Mouse (Mus musculus) liver, embryonic 12.5 days (tissue): ENCODE measurements around the gene Gtdc1. TPM values are rescaled to one million over a fixed set of nuclear protein-coding genes. Genes with fewer than 3 reads are reported as not detected.

Experiments
- ATAC-seq: fragments of 200-750 bp; cut with Nextera tagmentation; 2 replicates; pipeline ENCODE4 v1.8.0; 2017; ENCODE audit warnings: moderate number of reproducible peaks, mild to moderate bottlenecking, moderate library complexity
- H3K27ac ChIP-seq: fragments of 300-500 bp; sonication (generic); 2 replicates; pipeline ENCODE4 v1.5.1; 2016; ENCODE audit warnings: mild to moderate bottlenecking
- H3K27me3 ChIP-seq: fragments of 300-500 bp; sonication (generic); replicated peaks from 2 replicates; pipeline ENCODE4 v1.6.1; 2016; ENCODE audit warnings: mild to moderate bottlenecking, moderate library complexity
- H3K36me3 ChIP-seq: fragments of 300-500 bp; sonication (generic); 2 replicates; pipeline ENCODE4 v1.6.1; 2016; ENCODE audit warnings: mild to moderate bottlenecking, moderate library complexity
- H3K4me1 ChIP-seq: fragments of 300-500 bp; sonication (generic); 2 replicates; pipeline ENCODE4 v1.6.1; 2016
- H3K4me2 ChIP-seq: fragments of 300-500 bp; sonication (generic); 2 replicates; pipeline ENCODE4 v1.6.1; 2016; ENCODE audit warnings: mild to moderate bottlenecking, moderate library complexity
- H3K4me3 ChIP-seq: fragments of 300-500 bp; sonication (generic); 2 replicates; pipeline ENCODE4 v1.5.1; 2016; ENCODE audit warnings: mild to moderate bottlenecking, moderate library complexity
- H3K9ac ChIP-seq: fragments of 300-500 bp; sonication (generic); 2 replicates; pipeline ENCODE4 v1.6.1; 2016; ENCODE audit warnings: mild to moderate bottlenecking, moderate library complexity
- H3K9me3 ChIP-seq: fragments of 300-500 bp; sonication (generic); replicated peaks from 2 replicates; pipeline ENCODE4 v1.6.1; 2016; ENCODE audit warnings: mild to moderate bottlenecking, moderate library complexity
- WGBS: fragments of 180-500 bp; shearing (Covaris S2); methylation state at CpG from one replicate; pipeline ENCODE4 v1.1.7; 2016; ENCODE audit not compliant: insufficient replicate concordance; 5-methylcytosine and 5-hydroxymethylcytosine counted together
- polyA plus RNA-seq: library from polyadenylated mRNA; unstranded; fragments of >200 nt; fragmentation: Nextera tagmentation; extraction: Ambion mirVana; gene quantifications from 2 replicates; pipeline ENCODE4 v1.2.1, GENCODE M21; 2016

Gtdc1 gene
- polyA plus RNA-seq, 1 experiment from 2014 or later, result 5.6 TPM

DNA sequence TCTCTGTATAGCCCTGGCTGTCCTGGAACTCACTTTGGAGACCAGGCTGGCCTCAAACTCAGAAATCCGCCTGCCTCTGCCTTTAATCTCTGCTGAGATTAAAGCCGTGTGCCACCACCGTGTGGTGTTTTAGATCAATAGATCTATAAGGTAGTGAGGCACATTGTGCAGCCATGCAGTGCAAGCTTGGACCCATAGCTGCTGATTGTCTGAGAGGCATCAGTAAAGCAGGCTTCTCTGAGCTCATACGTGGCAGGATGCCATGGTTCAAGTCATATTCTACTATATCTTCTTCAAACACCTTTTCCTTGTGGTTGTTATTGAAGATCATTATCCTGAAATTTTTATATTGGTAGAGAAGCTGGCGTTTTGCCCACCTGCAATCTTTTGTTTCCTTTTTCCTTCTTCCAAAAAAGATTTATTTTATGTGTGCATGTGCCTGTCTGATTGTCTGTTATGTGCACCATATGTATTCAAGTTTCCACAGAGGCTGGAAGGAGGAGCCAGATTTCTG is 388.3 kb downstream of the Gtdc1 start:
- no peak overlapping the region for H3K4me2 ChIP-seq
- no peaks in the 10 kb centered on the region for H3K4me1 ChIP-seq
- no peak for ATAC-seq
- WGBS, result 47% methylated on average over 5 of the region's 5 CpGs
- H3K27me3 ChIP-seq, result no peaks in the 10 kb centered on the region
- H3K36me3 ChIP-seq, result no peaks in the 10 kb centered on the region
- no peak overlapping the region for H3K9ac ChIP-seq
- H3K9me3 ChIP-seq, result no peaks in the 10 kb centered on the region
- no peak overlapping the region for H3K27ac ChIP-seq
- H3K4me3 ChIP-seq, result no peak overlapping the region

DNA sequence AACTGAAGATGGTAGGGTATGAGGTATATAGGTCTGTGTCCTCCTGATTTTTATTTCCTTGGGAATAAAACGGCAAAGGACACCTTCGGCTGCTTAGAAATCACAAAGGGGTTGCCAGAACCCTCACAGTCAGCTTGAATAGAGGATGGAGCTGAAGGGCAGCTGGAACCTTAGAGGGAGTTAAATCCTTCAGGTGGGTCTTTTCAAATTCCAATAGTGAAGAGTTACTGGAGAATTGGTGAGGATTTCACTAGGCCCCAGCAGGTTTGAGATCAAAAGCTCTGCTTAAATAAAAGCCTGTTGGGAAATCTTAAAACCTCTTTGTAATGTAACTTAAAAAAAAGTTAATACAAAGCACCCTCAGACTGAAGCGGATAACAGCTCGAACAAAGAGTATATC is 389.3 kb downstream of the Gtdc1 start:
- H3K27ac ChIP-seq, result no peak overlapping the region
- no peaks in the 10 kb centered on the region for H3K9me3 ChIP-seq
- no peak overlapping the region for H3K4me3 ChIP-seq
- no peak overlapping the region for H3K4me2 ChIP-seq
- ATAC-seq, result no peak
- H3K36me3 ChIP-seq, result no peaks in the 10 kb centered on the region
- 66% methylated on average over 4 of the region's 4 CpGs for WGBS
- H3K9ac ChIP-seq, result no peak overlapping the region
- H3K4me1 ChIP-seq, result no peaks in the 10 kb centered on the region
- no peaks in the 10 kb centered on the region for H3K27me3 ChIP-seq

DNA sequence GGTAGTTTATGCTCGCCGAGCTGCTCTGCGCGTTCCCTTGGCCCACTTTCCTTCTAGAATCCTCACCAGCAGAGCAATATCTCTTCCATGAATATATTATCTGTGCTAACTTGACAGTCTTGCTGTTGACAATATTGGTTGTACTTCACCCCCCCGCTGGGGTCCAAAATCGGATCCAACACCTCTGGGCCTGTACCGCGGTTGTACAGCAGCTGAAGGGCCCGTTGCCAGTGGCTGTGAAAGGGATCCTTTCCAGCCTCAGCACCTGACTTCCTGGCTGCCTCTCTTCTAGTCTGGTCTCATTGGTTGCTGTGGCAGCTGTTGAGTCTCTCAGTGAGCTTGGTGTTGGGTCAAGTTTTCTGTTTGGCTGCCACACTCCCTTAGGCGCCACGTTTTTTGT is 391.7 kb downstream of the Gtdc1 start:
- Histone ChIP-seq H3K36me3 (no peaks in the 10 kb centered on the region), H3K4me3 (no peak overlapping the region), H3K4me2 (no peak overlapping the region), H3K9ac (no peak overlapping the region), H3K27ac (no peak overlapping the region), H3K27me3 (no peaks in the 10 kb centered on the region), H3K9me3 (no peaks in the 10 kb centered on the region), H3K4me1 (no peaks in the 10 kb centered on the region)
- 80% methylated on average over 11 of the region's 11 CpGs for WGBS
- ATAC-seq, result no peak

DNA sequence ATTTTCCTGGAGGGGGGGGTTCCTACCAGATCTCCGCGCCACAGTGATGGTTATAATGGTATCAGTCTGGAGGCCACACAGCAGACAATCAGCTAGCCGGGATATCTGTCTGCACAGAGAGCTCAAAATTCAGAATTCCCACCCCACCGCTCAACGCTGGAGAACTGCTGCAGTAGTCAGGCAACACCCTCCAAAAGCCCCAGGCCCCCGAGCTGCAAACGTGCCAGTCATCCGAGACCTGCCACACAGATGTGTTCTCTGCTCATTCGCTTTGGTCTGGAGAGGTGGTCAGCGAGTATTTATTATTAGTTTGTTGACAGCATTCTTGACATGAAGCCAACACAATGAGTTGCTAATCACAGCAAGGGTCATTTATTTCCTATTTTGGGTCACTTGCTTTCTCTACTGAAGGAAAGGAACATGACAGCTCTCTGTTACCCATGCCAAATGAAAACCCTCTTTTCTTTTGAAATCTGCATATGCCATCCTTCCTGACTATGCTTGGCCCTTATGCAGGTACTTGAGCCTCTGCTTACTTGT is 392.3 kb downstream of the Gtdc1 start:
- 76% methylated on average over 10 of the region's 10 CpGs for WGBS
- Histone ChIP-seq H3K4me1 (no peaks in the 10 kb centered on the region), H3K9me3 (no peaks in the 10 kb centered on the region), H3K9ac (no peak overlapping the region), H3K27ac (no peak overlapping the region), H3K4me3 (no peak overlapping the region), H3K27me3 (no peaks in the 10 kb centered on the region), H3K36me3 (no peaks in the 10 kb centered on the region), H3K4me2 (no peak overlapping the region)
- no peak for ATAC-seq

DNA sequence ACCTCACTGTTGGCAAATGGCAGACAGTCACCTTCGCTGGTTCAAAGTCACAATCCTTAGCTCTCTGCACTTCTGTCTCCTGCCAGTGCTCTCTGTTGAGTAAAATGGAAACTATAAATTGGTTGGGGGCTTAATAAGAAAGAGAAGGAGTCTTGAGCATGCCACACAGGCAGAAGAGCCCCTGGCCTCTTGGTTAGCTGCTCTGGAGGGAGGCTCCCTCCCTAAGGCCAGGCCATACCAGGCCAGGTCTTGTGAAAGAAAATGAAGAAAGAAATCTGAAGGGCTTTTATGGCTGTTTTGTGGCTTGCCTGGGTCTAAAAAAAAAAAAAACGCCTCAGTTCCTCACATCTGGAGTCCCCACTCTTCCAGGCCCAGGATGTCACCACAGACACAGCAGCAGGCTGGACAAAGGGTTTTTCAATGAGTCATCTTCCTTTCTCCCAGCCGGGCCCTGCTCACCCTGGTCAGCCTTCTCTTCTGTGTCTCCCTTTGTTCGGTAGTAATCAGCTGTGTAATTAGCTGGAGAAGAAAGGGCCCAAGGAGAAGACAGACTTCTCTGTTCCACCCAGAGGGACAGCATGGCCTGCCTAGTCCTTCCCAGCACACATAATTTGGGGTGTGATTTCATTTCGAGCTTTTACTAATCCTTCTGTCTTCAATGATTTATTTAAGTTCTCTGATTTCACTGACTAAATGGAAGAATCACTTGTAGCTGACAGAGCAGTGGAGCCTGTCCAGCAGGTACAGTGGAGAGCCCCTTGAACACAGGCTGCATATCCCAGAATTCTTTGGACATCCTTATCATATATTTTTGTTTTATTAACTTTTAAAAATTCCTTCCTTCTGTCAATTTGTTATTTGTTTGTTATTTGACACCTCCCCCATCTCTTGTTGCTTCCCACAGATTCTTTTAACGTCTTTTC is 401.1 kb downstream of the Gtdc1 start:
- 31% methylated on average over 6 of the region's 6 CpGs for WGBS
- Histone ChIP-seq H3K4me2 (no peak overlapping the region), H3K9me3 (no peaks in the 10 kb centered on the region), H3K4me3 (no peak overlapping the region), H3K36me3 (no peaks in the 10 kb centered on the region), H3K9ac (no peak overlapping the region), H3K27me3 (no peaks in the 10 kb centered on the region), H3K27ac (no peak overlapping the region), H3K4me1 (no peaks in the 10 kb centered on the region)
- no peak for ATAC-seq

DNA sequence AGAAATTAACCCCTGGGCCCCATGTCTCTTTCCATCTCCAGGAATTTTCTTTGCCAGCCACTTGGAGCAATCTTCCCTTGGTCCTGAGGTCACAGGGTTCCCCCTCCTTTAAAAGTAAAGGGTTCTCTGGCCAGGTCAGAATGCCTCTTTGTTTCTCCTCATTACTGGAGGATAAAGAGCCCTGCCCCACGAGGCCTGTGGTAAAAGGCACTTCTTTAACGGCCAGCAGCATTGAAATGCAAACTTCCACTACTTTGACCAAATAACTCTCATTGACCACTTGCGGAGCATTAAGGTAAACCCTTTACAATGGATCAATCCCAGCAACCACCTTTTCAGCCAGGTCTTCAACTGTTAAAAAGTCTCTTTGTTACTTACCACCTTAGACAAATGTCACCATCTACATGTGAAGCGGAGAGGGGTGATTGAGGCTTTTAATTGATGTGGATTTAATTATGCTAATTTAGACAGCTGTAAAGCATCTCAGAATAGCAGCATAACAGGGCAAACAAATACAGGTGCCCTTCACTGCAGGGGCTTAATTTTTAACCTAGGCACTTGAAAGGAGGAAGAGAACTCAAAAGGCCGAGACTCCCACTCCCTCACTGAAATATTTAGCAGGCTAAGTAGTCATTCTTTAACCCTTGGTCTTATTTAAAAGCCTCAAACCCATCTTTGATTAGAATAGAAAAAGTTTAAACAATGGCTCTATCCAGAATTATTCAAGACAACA is 402.1 kb downstream of the Gtdc1 start:
- Histone ChIP-seq H3K9me3 (no peaks in the 10 kb centered on the region), H3K27ac (no peak overlapping the region), H3K9ac (no peak overlapping the region), H3K36me3 (no peaks in the 10 kb centered on the region), H3K4me3 (no peak overlapping the region), H3K4me2 (no peak overlapping the region), H3K4me1 (no peaks in the 10 kb centered on the region), H3K27me3 (no peaks in the 10 kb centered on the region)
- 51% methylated on average over 5 of the region's 5 CpGs for WGBS
- no peak for ATAC-seq

DNA sequence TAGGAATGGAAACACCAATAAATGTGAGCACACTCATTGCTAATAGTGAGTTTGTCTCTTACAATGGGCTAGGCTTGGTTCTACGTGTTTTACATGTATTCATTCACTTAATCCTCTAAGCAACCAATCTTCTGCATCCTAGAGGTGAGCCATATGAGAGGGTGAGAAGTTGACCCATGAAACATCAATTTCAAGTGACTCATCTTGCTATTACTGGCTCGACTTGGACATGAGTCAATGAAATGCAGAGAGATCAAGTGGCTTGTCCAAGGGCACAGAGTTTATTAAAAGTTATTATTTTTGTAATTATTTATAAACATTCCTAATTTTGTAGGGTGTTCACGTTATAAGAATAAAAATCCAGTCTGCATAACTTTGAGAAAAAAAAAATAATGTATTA is 408.2 kb downstream of the Gtdc1 start:
- Histone ChIP-seq H3K4me1 (no peaks in the 10 kb centered on the region), H3K4me2 (no peak overlapping the region), H3K27ac (no peak overlapping the region), H3K4me3 (no peak overlapping the region), H3K9ac (no peak overlapping the region), H3K9me3 (no peaks in the 10 kb centered on the region), H3K36me3 (no peaks in the 10 kb centered on the region), H3K27me3 (no peaks in the 10 kb centered on the region)
- WGBS, result 61% methylated on average over 3 of the region's 3 CpGs
- ATAC-seq, result no peak

DNA sequence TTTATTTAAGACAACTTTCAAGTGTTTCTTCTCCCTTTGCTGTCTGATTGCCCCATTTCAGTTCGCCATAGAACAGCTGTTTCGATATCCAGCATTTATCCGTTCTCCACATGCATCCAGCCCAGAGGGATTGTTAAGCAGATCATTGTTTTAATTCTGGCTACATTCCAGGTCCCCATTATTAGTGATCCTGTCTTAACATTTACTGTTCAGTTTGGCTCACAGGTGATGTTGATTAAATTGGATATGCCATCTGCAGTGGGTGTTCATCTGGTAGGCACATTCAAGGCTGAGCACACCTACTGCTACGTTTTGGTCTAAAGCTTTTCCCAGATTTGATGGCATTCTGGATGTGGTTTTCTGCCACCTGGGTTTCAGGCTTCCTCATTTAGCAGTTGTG is 409.4 kb downstream of the Gtdc1 start:
- no peak for ATAC-seq
- no peaks in the 10 kb centered on the region for H3K27me3 ChIP-seq
- no peaks in the 10 kb centered on the region for H3K9me3 ChIP-seq
- no peak overlapping the region for H3K4me3 ChIP-seq
- no peaks in the 10 kb centered on the region for H3K4me1 ChIP-seq
- H3K36me3 ChIP-seq, result no peaks in the 10 kb centered on the region
- WGBS, result 75% methylated on average over 4 of the region's 4 CpGs
- no peak overlapping the region for H3K9ac ChIP-seq
- no peak overlapping the region for H3K4me2 ChIP-seq
- no peak overlapping the region for H3K27ac ChIP-seq

Other genes starting within 250 kb of the Gtdc1 start
- 22.1 and 24.3 TPM in 2 replicates for gene Zeb2, start 189.7 kb upstream of the Gtdc1 start, polyA plus RNA-seq